Mouse (Mus musculus) layer of hippocampus, adult 6 months (tissue): ENCODE results near the gene Gm20821. TPM values are rescaled to one million over a fixed set of nuclear protein-coding genes. Genes with fewer than 3 reads are reported as not detected.

Experiments
- long read RNA-seq, 2 experiments: library from polyadenylated mRNA; unstranded; transcript quantifications; one replicate each; pipeline ENCODE4 v2.0.0; 2019 to 2020
- polyA plus RNA-seq: library from polyadenylated mRNA; unstranded; fragments of <200 nt; fragmentation: Nextera tagmentation; gene quantifications from 2 replicates; pipeline ENCODE4 v1.2.3, GENCODE M21; 2021

Gm20821 gene
- not detected in 2 replicates for polyA plus RNA-seq
- long read RNA-seq, experiment 1: 0 reads
- long read RNA-seq, experiment 2: 0 reads

DNA sequence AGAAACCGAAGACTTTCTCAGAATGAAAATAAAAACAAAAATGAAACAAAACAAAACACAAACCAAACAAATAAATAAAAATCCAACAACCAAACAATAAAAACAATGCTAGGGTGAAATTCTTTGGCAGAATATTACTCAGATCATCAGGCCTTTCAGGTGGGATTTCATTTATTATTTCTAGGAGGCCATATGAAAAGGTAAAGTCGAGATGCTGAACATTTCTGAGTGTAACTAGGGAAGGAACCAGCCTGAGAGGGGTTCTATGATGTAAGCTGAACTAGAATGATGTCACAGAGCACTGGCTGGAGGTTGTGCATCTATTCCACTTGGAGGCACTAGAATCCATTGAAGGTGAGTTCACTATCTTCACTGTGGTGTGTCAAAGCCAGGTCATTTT, at the start of gene Gm20821:
Gm20821 (plus strand) TSS at position 301 of the 400 bp plus-strand sequence.

